ENCODE assay signal across 8 mouse cellular contexts in genomic region chr13:116309584-116310462, GRCm38 (mm10). TPM values are rescaled to one million over a fixed set of nuclear protein-coding genes. Genes with fewer than 3 reads are reported as not detected.
DNase-seq lines count a peak whose midpoint lies in the region; ATAC-seq and TF ChIP-seq lines count a peak whose summit lies in the region.

Gene Isl1 (minus strand): TSS chr13:116309689.

- TF ChIP-seq CTCF in thymus, adult 2 months (IDR thresholded peaks at IDR 0.05; ENCODE audit: borderline replicate concordance, control insufficient read depth, extremely low read depth, insufficient read depth, low read length, poor library complexity): no peak

- H3K4me2 ChIP-seq in embryonic facial prominence, embryonic 11.5 days (ENCODE audit: low read depth, low read length): peak within 1 kb of the TSS; percentile 96

- WGBS in thymus, adult 2 months: 3% methylated on average over 82 of the region's 82 CpGs
- under 1% methylated on average over 79 of the region's 82 CpGs for WGBS in embryonic facial prominence, embryonic 11.5 days
- under 1% methylated on average over 82 of the region's 82 CpGs for WGBS in heart, embryonic 10.5 days

- ATAC-seq in embryonic facial prominence, embryonic 11.5 days (replicated peaks; ENCODE audit: insufficient number of reproducible peaks, low FRiP score, low TSS enrichment, low read depth): peak; percentile 91

- H3K9me3 ChIP-seq in embryonic facial prominence, embryonic 11.5 days (replicated peaks; ENCODE audit: control insufficient read depth, low read length): no peaks in the 10 kb centered on the region
- H3K9me3 ChIP-seq in heart, embryonic 10.5 days: no peaks in the 10 kb centered on the region
- peaks cover 4% of the 10 kb centered on the region; the same call in 1 of the 2 replicates for H3K9me3 ChIP-seq in megakaryocyte, embryonic 14.5 days

- H3K9ac ChIP-seq in embryonic facial prominence, embryonic 11.5 days (replicated peaks; ENCODE audit: low read length): peak within 1 kb of the TSS; percentile 62

- no peak for DNase-seq in thymus, adult 2 months
- DNase-seq in thymus, adult 18-20 months: no peak
- DNase-seq in embryonic facial prominence, embryonic 11.5 days (ENCODE audit: low spot score): peak; percentile 91
- peak; percentile 93 for DNase-seq in heart, embryonic 10.5 days (ENCODE audit: low spot score)
- DNase-seq in kidney, postnatal 36 days: peak; percentile 4 to 20
- peak; percentile 21 for DNase-seq in skeletal muscle tissue, adult 2 months (ENCODE audit: low read depth, low spot score)
- DNase-seq in spleen, postnatal 4 days (ENCODE audit: low spot score in 2 of 2): no peak

- H3K27me3 ChIP-seq in thymus, adult 2 months (ENCODE audit: control insufficient read depth, insufficient read depth, low read length): peaks cover 4% of the 10 kb centered on the region; the same call in 1 of the 2 replicates
- peaks cover 32% of the 10 kb centered on the region for H3K27me3 ChIP-seq in embryonic facial prominence, embryonic 11.5 days (ENCODE audit: control insufficient read depth, insufficient read depth, low read length)
- peaks cover 83% of the 10 kb centered on the region for H3K27me3 ChIP-seq in heart, embryonic 10.5 days (ENCODE audit: insufficient read depth, poor library complexity, severe bottlenecking)
- peaks cover 78% of the 10 kb centered on the region for H3K27me3 ChIP-seq in megakaryocyte, embryonic 14.5 days (replicated peaks)

- no peak within 1 kb of the TSS for H3K27ac ChIP-seq in thymus, adult 2 months (ENCODE audit: control insufficient read depth, insufficient read depth, low read length)
- peak within 1 kb of the TSS; percentile 52; the same call in 1 of the 2 replicates for H3K27ac ChIP-seq in embryonic facial prominence, embryonic 11.5 days (replicated peaks; ENCODE audit: low read depth, low read length)
- H3K27ac ChIP-seq in heart, embryonic 10.5 days: peak within 1 kb of the TSS; percentile 88

- H3K36me3 ChIP-seq in thymus, adult 2 months (ENCODE audit: control insufficient read depth, insufficient read depth, low read length): no peaks in the 10 kb centered on the region
- no peaks in the 10 kb centered on the region for H3K36me3 ChIP-seq in embryonic facial prominence, embryonic 11.5 days (replicated peaks; ENCODE audit: control insufficient read depth, insufficient read depth, low read depth, low read length)
- H3K36me3 ChIP-seq in heart, embryonic 10.5 days: no peaks in the 10 kb centered on the region
- H3K36me3 ChIP-seq in megakaryocyte, embryonic 14.5 days (replicated peaks; ENCODE audit: low read length): no peaks in the 10 kb centered on the region

- 0 out of 2 replicates have a peak, but pooled peaks cover 2% of the 10 kb centered on the region for H3K4me1 ChIP-seq in thymus, adult 2 months (replicated peaks; ENCODE audit: control insufficient read depth, insufficient read depth, low read length)
- no peaks in the 10 kb centered on the region; the same call in 1 of the 2 replicates for H3K4me1 ChIP-seq in embryonic facial prominence, embryonic 11.5 days (ENCODE audit: control insufficient read depth, insufficient read depth, low read length)
- peaks cover 25% of the 10 kb centered on the region for H3K4me1 ChIP-seq in heart, embryonic 10.5 days
- peaks cover 10% of the 10 kb centered on the region for H3K4me1 ChIP-seq in megakaryocyte, embryonic 14.5 days

- TF ChIP-seq POLR2A in thymus, adult 2 months (IDR thresholded peaks at IDR 0.05; ENCODE audit: control insufficient read depth, extremely low read depth, insufficient read depth, low read length, poor library complexity): no peak

- peak within 1 kb of the TSS; percentile 28 for H3K4me3 ChIP-seq in thymus, adult 2 months (ENCODE audit: control insufficient read depth, insufficient read depth, low read length)
- peak within 1 kb of the TSS; percentile 59 for H3K4me3 ChIP-seq in embryonic facial prominence, embryonic 11.5 days (ENCODE audit: low read depth, low read length)
- peak within 1 kb of the TSS; percentile 75 for H3K4me3 ChIP-seq in heart, embryonic 10.5 days
- peak within 1 kb of the TSS; percentile 82 for H3K4me3 ChIP-seq in megakaryocyte, embryonic 14.5 days (replicated peaks)

RNA-seq across cellular contexts. Expression of gene Isl1, which starts in this region (rescaled TPM):
- polyA plus RNA-seq in thymus, adult 2 months (2012; rRNA removed): 8.0 and 9.6 TPM in 2 replicates
- polyA plus RNA-seq in embryonic facial prominence, embryonic 11.5 days (2014; fragmentation: Nextera tagmentation; extraction: Ambion mirVana): 58.0 and 73.1 TPM in 2 replicates
- 7.0 and 27.2 TPM in 2 replicates for polyA plus RNA-seq in heart, embryonic 10.5 days (2016; fragmentation: Nextera tagmentation; extraction: Ambion mirVana)
- not detected in 2 replicates for polyA plus RNA-seq in megakaryocyte, embryonic 14.5 days (2012; ENCODE audit: insufficient read depth, low replicate concordance)

Comparison
In these comparisons a context has a peak if more than half of its experiments do, and no peak if none do; other contexts are left out.
1. DNase-seq: peak in embryonic facial prominence, embryonic 11.5 days (single experiment), heart, embryonic 10.5 days (single experiment), kidney, postnatal 36 days (2 of 2) and skeletal muscle tissue, adult 2 months (single experiment); none in thymus, adult 2 months (single experiment), thymus, adult 18-20 months (0 of 2) and spleen, postnatal 4 days (0 of 2).
2. H3K4me3 ChIP-seq: peak in every context shown above with its lines; median percentile 82 in megakaryocyte, embryonic 14.5 days; 75 in heart, embryonic 10.5 days; 59 in embryonic facial prominence, embryonic 11.5 days; 28 in thymus, adult 2 months.